Mouse (Mus musculus) ES-Bruce4 (cell line): ENCODE data around the gene Prkch.

ENCODE experiments used
- EP300 ChIP-seq: IDR thresholded peaks from 2 replicates; pipeline ENCODE4 v1.6.1; 2011; ENCODE audit warnings: low read depth, low read length; ENCODE audit not compliant: insufficient read depth
- POLR2A ChIP-seq: IDR thresholded peaks from one replicate; pipeline ENCODE4 v1.8.1; 2011; ENCODE audit warnings: low read length; ENCODE audit not compliant: insufficient read depth

- no peak for TF ChIP-seq EP300
- no peak for TF ChIP-seq POLR2A
These were observed 190.3 kb downstream of the Prkch start for GRCm38 (mm10) chr12:73774793-73775385.
